Mouse (Mus musculus) thymus, adult 18-20 months (tissue): ENCODE results near the gene Gpx3.

Source experiments
- DNase-seq, 2 experiments: peaks; one replicate each; pipeline ENCODE4 v3.0.0; 2022; ENCODE audit warnings: mixed read lengths in 2 of 2

Gene Gpx3

DNA sequence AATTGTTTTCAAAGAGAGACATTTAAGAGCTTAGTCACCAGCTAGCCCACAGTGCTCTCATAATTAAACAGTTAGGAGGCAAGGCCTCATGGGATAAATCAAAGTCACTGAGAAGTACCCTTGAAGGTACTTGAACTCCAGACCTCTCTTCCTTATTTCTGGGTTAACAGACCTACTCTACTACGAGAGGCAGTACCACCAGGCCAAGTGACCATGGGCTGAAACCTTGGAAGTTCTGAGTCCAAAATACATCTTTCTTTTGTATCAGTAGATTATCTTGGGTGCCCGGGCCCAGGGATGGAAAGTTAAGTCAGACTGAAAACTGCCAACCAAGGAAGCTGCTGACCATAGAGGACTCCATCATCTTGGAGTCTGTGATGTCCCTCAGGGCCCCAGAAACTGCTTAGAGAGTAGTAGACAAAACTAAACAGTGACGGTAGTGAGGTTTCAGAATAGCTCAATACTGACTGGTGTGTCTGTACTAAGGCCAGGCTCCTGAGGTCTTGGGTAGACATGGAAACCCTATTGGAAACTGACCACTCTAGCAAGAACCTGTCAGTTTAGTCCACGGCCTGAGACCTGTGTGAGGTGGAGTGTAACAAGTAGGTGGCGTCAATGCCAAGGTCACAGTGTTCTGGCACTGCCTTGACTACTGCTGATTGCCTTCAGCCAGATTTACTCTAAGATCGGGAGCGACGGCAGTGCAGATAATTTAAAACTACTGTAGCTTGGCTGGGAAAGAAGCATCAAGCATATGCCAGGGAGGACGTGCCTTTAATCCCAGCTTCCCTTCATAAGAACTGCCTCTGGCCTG, 10.5 kb downstream of the Gpx3 start:
- no peak for DNase-seq

DNA sequence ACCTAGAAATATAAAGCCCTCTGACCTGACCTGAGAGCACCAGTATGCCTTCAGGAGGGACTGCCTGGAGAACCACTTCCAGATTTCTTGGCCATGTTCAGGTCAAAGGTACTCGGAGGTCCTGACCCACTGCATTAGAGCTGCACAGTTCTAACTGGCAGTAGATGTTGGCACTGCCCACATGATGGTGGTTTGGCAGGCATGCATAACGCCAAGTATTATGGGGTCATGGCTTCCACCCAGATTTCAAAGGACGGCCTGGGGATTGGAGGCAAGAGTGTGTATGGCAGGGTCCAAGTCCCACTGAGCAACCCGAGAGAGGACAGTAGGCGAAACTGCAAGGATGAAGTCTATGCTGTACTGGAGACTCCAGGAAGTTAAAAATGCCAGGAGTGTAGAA, 11.6 kb downstream of the Gpx3 start:
- DNase-seq: no peak

DNA sequence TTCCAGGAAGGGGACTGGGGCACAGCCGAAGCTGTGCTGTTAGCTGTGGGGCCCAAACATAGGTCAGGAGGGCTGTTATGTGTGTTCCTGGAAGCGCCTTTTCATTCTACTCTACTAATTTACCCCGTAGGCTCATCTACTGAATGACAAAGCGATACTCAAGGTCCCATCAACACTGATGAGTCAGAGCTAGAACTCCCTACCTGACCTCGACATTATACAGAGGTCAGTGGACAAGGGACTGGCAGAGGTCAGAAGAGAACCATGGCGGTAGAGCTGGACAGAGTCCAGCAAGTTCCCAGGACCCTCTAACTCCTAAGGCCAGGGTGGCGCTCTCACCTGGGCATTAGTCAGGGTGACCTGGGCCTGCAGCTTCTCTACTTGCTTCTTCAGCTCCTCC, 15.2 kb downstream of the Gpx3 start:
- no peak for DNase-seq

DNA sequence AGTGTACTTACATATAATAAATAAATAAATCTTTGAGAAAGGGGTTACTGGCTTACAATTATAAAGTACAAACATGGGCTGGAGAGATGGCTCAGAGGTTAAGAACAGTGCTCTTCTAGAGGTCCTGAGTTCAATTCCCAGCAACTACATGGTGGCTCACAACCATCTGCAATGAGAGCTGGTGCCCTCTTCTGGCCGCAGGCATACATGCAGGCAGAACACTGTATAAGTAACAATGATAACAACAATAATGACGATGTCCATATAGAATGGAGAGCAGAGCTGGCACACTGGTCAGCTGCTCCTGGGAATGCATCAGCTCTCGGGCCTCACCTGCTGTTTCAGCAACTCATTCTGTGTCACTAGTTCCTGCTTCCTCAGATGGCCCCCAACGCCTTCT, 16.0 kb downstream of the Gpx3 start:
- no peak for DNase-seq

DNA sequence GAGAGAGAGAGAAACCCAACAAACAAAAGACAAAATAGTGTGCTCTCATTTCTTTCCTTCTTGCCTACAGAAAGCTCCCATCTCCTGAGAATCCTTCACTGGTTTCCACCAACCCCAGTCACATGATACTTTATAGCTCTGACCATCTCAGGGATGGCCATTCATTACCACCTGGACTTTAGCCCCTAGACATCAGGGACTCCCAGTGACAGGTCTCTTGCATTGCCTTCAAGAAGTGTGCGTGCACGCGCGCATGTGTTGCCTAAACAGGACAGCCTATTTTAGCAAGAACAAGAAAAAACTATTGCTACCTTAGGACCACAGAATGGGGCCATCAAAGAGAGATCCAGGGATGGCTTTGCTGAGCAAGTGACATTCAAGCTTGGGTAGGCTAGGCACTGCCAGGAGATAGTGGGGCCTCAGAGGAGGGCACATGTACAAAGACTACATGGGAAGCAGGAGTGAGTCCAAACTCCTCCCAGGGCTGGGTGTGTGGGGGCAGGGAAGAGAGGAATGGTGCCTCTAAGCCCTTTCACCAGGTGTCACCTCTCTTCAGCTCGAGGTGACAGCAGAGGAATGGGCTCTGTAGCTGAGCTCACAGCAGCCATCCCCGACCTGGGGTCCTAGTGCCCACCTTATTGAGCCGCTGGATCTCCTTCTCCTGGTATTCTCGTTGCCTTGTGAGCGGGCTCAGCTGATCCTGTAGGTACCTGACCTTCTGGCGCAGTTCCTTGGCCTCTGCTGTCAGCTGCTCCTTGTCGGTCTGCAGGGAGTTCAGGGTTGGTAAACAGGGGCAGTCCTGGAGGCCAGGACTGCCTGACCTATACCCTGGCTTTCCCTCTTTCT, 18.1 kb downstream of the Gpx3 start:
- no peak for DNase-seq

DNA sequence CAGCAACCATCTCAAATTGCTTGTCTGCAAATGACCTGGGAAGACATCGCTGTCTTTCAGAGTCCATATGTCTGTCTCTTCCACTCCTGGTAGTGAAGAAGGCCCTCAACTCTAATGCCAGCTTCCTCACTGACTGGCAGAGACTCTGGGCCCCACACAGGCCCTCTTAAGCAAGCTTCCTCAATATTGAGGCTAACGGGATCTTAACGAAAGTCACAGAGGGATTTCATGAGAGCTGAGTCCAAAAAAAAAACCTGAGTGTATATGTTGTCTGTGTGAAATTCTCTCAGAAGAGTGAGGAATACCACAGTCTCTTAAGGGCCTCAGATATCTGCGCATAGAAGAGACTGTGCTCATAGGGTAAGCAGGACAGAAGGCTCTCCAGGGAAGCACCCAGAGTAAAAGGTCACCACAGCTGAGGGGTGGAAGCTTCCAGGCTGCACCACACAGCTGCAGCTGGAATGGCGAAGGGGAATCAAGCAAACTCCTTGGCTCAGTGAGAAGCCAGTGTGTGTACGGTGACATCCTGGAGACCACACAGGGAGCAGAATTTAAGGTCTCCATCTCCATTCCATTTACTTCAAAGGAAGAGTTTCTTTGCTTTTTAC, 18.8 kb downstream of the Gpx3 start:
- no peak for DNase-seq

DNA sequence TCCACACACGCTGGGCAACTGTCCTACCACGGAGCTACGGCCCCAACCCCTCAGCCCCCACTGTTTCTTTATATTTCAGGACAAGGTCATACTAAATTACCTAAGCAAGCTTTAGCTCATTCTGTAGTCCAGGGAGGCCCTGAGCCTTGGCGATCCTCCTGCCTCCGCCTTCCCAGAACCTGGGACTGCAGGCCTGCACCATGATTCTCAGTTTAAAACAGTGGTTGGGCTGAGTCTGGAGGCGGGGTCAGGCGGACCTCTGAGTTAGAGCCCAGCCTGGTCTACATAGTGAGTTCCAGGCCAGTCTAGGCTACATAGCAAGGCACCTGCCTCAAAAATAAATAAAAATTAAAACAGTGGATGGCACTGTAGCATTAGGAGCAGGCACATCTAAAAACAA, 19.5 kb downstream of the Gpx3 start:
- DNase-seq: no peak

DNA sequence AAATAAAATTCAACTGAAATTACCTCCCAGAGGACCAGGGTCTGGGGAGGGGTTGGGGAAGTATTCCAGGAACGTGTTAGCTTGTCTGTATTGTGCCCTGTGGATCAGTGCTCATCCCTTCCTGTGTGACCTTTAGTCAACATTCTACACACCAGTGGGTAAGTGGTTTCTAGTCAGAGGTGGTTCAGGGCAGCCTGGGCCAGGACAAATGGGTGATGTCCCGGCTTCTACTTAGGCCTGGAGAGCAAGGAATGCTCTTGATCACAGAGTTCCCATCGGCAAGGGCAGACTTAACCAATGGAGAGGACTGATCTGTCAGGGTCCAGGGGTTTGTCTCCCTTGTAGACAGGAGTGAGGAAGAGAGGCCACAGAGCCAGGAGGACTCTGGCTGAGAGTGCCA, 20.2 kb downstream of the Gpx3 start:
- DNase-seq: no peak

DNA sequence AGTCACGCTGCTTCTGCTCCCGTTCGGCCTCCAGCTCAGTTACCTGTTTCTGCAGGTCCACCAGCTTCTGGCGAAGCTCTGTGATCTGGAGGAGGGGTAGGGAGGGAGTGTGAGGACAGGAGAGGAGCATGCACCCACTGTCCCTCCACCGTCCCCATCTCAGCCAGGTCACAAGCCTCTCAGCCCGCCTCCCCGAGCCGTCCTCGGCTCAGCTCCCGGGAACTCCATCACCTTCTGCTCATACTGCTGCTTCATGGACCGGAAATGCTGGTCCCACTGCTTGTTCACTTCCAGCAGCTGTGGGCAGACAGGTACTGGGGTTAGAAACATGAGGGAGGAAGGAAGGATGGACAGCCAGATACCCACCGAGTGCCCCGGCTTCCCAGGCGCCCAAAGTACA, 21.9 kb downstream of the Gpx3 start:
- no peak for DNase-seq

DNA sequence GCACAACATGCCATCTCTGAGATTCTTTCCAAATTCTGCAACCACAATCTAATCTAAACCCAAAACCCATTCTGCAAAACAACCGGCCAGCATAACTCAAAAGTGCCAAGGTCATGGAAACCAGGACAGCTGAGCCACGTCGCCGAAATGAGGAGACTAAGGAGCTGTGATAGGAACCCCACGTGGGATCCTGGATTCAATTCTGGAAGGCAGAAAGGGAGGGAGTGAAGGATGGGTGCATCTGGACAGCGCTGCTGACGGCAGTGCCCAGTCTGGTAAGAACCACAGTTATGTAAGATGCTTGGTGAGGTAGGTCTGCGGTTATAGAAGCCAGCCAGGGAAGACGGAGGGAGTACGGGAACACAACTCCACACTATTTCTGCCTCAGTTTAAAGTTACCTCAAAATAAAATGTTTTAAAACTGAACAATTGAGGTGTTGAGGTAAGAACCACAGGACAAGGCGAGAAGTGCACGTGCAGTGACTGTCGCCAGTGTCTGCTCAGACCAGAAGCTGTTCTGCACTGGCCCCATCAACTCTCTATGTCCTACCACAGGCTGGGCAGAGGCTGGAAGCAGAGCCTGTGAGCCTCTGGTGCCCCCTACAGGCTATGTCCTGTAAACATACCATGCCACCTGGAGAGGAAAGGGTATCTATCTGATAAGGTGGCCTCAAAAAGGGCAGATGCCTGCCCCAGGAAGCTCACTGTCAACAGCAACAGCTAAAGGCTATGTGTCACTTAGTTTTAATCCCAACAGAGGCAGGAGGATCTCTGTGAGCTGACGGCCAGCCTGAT, 25.3 kb downstream of the Gpx3 start:
- peak; percentile 19 to 43 for DNase-seq

DNA sequence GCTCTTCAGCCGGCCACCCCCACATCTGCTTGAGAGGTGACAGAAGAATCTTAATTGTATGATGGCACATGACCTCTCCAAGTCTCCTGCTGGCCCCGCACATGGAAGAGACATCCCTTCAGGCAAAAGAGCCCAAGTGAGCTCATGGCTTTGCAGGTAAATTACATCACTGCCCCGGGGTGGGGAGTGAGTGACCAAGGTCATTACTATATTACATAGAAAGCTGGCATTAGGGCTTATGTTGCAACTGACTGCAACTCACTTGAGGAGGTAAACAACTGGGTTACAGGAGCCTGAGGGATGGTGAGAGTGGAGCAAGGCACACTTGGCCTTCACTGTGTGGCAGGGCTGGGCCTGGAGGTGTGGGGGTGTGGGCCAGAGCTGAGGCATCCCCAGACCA, 26.0 kb downstream of the Gpx3 start:
- no peak for DNase-seq

DNA sequence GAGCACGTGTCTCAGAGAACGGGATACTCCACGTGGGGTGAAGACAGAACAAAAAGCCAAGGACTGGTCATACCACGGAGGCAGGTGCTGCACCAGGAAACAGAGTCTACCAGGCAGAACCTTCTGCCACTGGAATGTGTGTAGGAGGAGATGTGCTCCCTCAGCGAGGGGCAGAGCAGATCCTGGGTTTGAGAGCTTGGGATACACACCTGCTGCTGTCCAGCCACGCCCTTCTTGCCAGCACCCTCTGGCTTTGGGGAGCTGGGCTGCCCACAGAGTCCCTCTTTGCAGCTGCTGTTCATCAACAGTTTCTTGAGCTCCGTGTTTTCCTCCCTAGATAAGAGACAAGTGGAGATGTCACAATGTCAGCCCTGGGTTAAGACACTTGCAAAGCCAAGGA, 26.6 kb downstream of the Gpx3 start:
- no peak for DNase-seq

DNA sequence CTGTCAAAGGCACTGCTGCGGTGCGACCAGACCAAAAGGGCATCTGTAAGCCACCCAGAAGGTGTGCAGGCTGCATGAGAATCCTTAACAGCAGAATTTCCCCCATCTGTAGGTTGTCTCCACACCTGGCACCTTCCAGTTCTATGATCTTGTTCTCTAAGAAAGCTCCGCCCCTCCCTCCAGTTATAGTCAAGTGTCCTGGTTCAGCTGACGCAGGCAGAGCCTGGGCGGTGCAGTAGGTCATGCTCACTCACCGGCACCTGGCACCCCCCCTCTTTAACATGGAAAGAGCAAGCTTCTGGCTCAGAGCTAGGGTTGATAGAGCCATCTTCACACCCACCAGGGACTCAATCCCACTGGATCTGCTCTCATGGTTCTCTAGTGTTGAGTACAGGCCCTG, 27.0 kb downstream of the Gpx3 start:
- DNase-seq: no peak

DNA sequence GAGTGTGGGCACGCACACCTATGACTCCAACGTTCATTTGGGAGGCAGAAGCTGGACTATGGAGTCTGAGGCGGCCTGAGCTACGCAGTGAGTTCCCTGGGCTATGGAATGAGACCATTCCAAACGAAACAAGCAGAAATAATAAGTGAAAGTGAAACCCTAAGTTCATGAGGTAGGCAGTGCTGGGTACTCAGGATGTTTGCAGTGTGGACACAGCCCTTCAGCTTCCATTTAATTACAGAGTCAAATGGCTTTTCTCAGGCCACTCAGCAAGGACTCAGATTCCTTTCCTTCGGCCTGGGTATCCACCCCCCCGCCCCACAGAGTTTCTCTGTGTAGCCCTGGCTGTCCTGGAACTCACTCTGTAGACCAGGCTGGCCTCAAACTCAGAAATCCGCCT, 27.5 kb downstream of the Gpx3 start:
- DNase-seq: no peak

DNA sequence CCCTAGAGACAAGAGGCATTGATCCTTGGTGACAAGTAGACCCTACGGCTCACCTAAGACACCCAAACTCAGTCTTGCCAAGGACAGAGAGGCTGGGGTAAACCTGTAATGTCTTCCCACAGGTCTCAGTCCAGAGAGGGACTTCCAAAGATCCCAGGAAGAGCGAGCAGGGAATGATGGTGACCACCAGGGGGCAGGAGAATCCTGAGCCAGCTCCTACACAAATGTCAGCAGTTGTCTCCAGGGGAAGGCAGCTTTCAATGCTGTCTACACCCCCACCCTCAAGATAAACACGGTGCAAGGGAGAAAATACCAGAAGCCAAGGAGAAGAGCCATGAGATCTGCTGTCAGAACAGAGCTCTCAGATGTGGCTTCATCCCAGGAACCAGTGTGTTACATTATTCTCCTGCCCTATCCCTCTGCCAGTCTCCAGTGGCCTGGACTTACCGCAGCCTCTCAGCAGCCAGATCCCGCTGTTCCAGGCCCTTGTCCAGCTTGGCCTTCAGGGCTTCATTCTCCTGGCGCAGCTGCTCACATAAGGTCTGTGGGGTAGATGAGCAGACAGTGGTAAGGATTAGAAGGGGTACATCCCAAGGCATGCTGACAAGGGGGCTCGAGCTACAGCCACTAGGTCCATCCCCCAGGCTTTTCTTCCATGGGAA, 28.2 kb downstream of the Gpx3 start:
- no peak for DNase-seq

DNA sequence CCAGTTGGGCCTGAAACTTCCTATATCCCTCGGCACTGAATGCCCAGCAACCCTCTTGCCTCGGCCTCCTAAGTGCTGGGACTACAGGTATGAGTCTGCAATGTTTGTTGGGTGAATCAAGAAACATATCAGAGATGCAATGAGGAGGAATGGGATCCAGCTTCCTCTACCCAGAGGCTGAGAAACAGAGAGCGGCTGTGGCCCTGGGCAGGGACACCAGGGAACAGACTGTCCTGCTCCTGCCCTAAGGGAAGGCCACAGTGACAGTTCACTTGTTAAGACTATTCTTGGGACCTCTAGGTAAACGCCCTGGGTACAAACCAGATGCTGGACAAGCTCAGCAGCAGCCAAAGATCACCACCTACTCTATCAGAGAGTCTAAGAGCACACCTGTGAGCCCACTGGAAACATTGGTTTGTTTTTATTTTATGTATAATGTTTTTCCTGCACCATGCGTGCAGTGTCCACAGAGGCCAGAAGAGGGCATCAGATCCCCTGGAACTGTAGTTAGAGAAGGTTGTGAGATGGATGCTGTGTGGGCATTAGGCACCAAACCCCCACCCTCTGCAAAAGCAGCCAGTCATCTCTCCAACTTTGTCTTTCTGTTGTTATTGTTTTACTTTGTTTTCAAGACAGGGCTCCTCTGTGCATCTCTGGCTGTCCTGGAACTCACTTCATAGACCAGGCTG, 29.3 kb downstream of the Gpx3 start:
- peak in 1 of 2 experiments; percentile 33 for DNase-seq

DNA sequence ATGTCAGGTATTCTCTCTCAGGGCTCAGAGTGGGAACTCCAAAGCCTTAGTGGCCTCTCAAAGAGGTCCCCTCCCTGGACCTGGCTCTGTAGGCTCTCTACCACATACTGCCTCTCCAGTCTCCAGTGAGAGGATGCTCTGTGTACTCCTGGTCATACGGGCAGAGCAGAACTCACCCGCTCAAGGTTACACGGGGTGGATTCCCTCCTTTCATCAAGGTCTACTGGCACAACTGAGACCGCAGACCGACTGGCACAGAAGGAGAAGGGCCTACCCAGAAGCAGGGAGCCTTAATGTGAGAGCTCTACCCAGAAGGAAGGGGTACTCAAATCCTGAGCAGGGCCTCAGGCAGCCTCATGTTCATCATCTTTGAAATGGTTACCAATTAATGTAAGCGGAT, 30.3 kb downstream of the Gpx3 start:
- no peak for DNase-seq

DNA sequence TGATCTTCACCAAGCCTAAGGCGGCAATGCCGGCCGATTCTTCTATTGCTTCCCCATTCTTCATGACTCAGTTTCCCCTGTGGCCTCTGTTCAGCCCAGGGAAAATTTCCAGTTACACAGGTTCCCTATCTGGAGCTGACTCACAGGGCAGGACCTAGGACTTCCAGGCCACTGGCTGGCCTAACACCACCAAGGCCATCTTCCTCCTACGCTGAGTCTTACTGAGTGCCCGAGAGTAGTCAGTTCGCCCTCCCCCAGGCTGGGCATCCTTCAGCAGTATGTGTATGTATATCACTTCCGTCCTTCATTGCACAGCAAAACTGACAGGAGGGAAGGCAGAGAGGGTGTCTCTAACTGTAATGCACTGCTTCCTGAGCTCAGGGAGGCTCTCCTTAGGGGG, 31.9 kb downstream of the Gpx3 start:
- no peak for DNase-seq

DNA sequence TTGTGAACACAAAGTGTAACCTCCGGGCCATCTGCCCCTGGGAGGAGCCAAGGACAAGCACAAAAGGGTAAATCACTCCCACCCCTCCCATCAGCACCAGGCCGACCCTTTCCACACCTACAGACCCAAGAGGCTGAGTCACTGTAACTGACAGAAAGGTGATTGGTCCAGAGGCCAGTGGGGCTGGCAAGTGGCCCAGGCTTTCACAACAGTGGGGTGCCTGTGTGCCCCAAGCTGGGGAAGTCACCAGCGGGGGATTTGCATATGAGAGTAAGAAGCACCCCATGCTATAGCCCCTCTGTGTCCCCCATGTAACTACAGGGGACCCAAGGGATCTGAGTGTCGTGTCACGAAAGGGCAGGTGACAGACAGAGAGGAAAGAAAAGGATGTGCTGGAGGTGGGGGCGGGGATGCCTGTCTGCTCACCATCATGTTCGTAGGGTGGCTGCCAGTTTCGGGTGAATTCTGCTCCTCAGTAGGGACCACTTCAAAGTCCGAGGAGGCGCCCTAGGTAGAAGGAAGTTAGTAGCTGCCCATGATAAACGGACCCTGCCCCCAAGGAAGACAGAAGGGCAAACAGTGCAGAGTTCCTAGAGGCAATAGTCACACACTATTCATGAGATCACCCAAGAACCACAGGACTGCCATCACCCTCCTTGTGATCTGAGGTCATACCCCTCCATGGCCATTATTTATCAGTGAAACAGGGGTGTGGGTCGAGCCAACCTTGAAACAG, 34.0 kb downstream of the Gpx3 start:
- peak in 1 of 2 experiments; percentile 25 for DNase-seq

DNA sequence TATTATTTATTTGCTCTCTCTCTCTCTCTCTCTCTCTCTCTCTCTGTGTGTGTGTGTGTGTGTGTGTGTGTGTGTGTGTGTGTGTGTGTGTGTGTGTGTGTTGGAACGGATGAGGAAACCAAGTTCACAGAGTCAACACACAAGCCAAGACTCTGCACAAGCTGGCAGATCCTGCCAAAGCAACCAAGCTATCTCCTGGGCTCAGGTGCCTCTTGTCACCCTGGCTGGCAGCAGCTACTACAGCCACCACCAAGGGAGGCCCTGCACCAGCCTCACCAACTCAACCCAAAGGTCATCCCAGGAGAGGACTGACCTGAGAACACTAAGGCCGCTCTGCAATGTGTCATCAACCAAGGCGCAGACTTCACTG, 34.5 kb downstream of the Gpx3 start:
- DNase-seq: no peak

DNA sequence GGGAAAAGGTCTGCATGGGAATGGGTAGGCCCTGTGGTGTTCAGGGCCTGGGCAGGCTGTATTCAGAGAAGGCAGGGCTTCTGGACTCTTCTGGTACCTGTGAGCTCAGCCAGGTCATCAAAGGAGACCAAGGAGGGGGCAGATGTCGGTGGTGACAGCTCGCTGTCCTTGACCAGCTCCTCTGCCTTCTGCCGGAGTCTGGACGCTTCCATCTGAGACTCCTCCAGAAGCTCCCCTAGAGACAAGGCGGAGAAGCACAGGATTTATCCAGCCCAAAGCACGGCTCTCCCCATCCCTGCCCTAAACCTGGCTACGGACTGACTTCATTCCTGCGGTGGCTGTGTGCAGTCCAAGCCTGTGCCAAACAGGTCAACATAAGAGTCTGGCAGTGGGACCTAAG, 37.2 kb downstream of the Gpx3 start:
- DNase-seq: no peak
